In genomic region chr6:5859630-5860029, GRCm38 (mm10) we compare ENCODE assay signal across 10 mouse cellular contexts.
A peak's percentile ranks its signal among the peaks of the same experiment; 100 is the strongest.
DNase-seq lines count a peak whose midpoint lies in the region; ATAC-seq and TF ChIP-seq lines count a peak whose summit lies in the region.
"Had no signal": no experiment of that assay in that cellular context is flagged by ENCODE, and none has a peak within 500 bp of the region (broad histone marks: within the 10 kb centered on the region; RNA-seq: fewer than 3 reads in every experiment).

No protein-coding gene starts in this region.

- no peak for DNase-seq in lung, postnatal 0 days (ENCODE audit: low spot score)
- no peak for DNase-seq in lung, adult 2 months
- no peak for DNase-seq in midbrain, embryonic 10.5 days (ENCODE audit: low spot score)
- no peak for DNase-seq in stomach, postnatal 0 days (ENCODE audit: low spot score)
- DNase-seq in adrenal gland, adult 18-20 months (ENCODE audit: low spot score in 2 of 2): no peak
- no peak for DNase-seq in thymus, postnatal 0 days (ENCODE audit: low spot score)
- DNase-seq: layer of hippocampus, adult 9-11 months; thymus, adult 2 months had no signal

- no peaks in the 10 kb centered on the region for H3K36me3 ChIP-seq in lung, postnatal 0 days (ENCODE audit: insufficient read depth, low read length)
- H3K36me3 ChIP-seq in intestine, postnatal 0 days (ENCODE audit: control insufficient read depth, insufficient read depth): no peaks in the 10 kb centered on the region
- H3K36me3 ChIP-seq in midbrain, embryonic 10.5 days: no peaks in the 10 kb centered on the region
- no peaks in the 10 kb centered on the region for H3K36me3 ChIP-seq in stomach, postnatal 0 days (ENCODE audit: control insufficient read depth, insufficient read depth, low read length)

- H3K4me2 ChIP-seq in lung, postnatal 0 days (replicated peaks; ENCODE audit: low read depth, low read length): peak overlapping the region; percentile 43
- peak overlapping the region; percentile 45; the same call in 1 of the 2 replicates for H3K4me2 ChIP-seq in intestine, postnatal 0 days (replicated peaks; ENCODE audit: low read depth)
- peak overlapping the region; percentile 42 for H3K4me2 ChIP-seq in stomach, postnatal 0 days (replicated peaks; ENCODE audit: low read depth)

- no peak overlapping the region for H3K27ac ChIP-seq in lung, postnatal 0 days (ENCODE audit: low read length)
- H3K27ac ChIP-seq in intestine, postnatal 0 days (ENCODE audit: low read depth, low read length): no peak overlapping the region
- H3K27ac ChIP-seq in midbrain, embryonic 10.5 days (replicated peaks): 0 out of 2 replicates have a peak overlapping the region, but pooled peaks have one; percentile 24
- H3K27ac ChIP-seq in stomach, postnatal 0 days (replicated peaks): no peak overlapping the region

- peak overlapping the region; percentile 3; the same call in 1 of the 2 replicates for H3K4me3 ChIP-seq in lung, postnatal 0 days (ENCODE audit: low read depth, low read length)
- H3K4me3 ChIP-seq in lung, adult 2 months (replicated peaks; ENCODE audit: extremely low read depth, low read depth, low read length): no peak overlapping the region
- no peak overlapping the region for H3K4me3 ChIP-seq in intestine, postnatal 0 days (ENCODE audit: low read depth, low read length)
- H3K4me3 ChIP-seq in midbrain, embryonic 10.5 days: no peak overlapping the region
- H3K4me3 ChIP-seq in stomach, postnatal 0 days (ENCODE audit: low read depth, low read length): no peak overlapping the region

- H3K4me1 ChIP-seq in lung, postnatal 0 days (ENCODE audit: insufficient read depth, low read depth, low read length): no peaks in the 10 kb centered on the region
- peaks cover 2% of the 10 kb centered on the region for H3K4me1 ChIP-seq in lung, adult 2 months (ENCODE audit: control insufficient read depth, insufficient read depth, low read length)
- no peaks in the 10 kb centered on the region for H3K4me1 ChIP-seq in intestine, postnatal 0 days (replicated peaks; ENCODE audit: control insufficient read depth, insufficient read depth, low read length)
- peaks cover 15% of the 10 kb centered on the region for H3K4me1 ChIP-seq in midbrain, embryonic 10.5 days
- no peaks in the 10 kb centered on the region for H3K4me1 ChIP-seq in stomach, postnatal 0 days (replicated peaks; ENCODE audit: control insufficient read depth, insufficient read depth)

- no peak overlapping the region for H3K9ac ChIP-seq in lung, postnatal 0 days (replicated peaks; ENCODE audit: low read depth)
- no peak overlapping the region for H3K9ac ChIP-seq in intestine, postnatal 0 days (ENCODE audit: low read depth, low read length)
- no peak overlapping the region for H3K9ac ChIP-seq in stomach, postnatal 0 days (ENCODE audit: low read length)

- H3K9me3 ChIP-seq in lung, postnatal 0 days (ENCODE audit: low read length): no peaks in the 10 kb centered on the region
- no peaks in the 10 kb centered on the region for H3K9me3 ChIP-seq in intestine, postnatal 0 days (ENCODE audit: control insufficient read depth)
- H3K9me3 ChIP-seq in midbrain, embryonic 10.5 days (replicated peaks): no peaks in the 10 kb centered on the region
- no peaks in the 10 kb centered on the region for H3K9me3 ChIP-seq in stomach, postnatal 0 days (ENCODE audit: control insufficient read depth, low read length)

- no peaks in the 10 kb centered on the region for H3K27me3 ChIP-seq in lung, postnatal 0 days (replicated peaks; ENCODE audit: insufficient read depth, low read length)
- H3K27me3 ChIP-seq in intestine, postnatal 0 days (replicated peaks; ENCODE audit: control insufficient read depth, insufficient read depth, low read length): 0 out of 2 replicates have a peak, but pooled peaks cover 5% of the 10 kb centered on the region
- no peaks in the 10 kb centered on the region for H3K27me3 ChIP-seq in midbrain, embryonic 10.5 days (ENCODE audit: low read depth, poor library complexity, severe bottlenecking)
- H3K27me3 ChIP-seq in stomach, postnatal 0 days (ENCODE audit: control insufficient read depth, insufficient read depth, low read length): no peaks in the 10 kb centered on the region

- no peak for ATAC-seq in lung, postnatal 0 days
- no peak for ATAC-seq in intestine, postnatal 0 days
- no peak for ATAC-seq in stomach, postnatal 0 days (ENCODE audit: low FRiP score, low TSS enrichment)
- no peak for ATAC-seq in monocyte, adult 5-6 weeks (replicated peaks; ENCODE audit: insufficient number of reproducible peaks, low FRiP score, low TSS enrichment, poor library complexity, severe bottlenecking)

- WGBS in lung, postnatal 0 days: 18% methylated on average over 8 of the region's 8 CpGs
- 40% methylated on average over 8 of the region's 8 CpGs for WGBS in lung, adult 2 months
- WGBS in intestine, postnatal 0 days: 26% methylated on average over 8 of the region's 8 CpGs
- WGBS in midbrain, embryonic 10.5 days: 79% methylated on average over 8 of the region's 8 CpGs
- WGBS in stomach, postnatal 0 days: 26% methylated on average over 8 of the region's 8 CpGs

- no peak for TF ChIP-seq CTCF in lung, postnatal 0 days (IDR thresholded peaks at IDR 0.05)
- no peak for TF ChIP-seq CTCF in lung, adult 2 months (IDR thresholded peaks at IDR 0.05; ENCODE audit: insufficient read depth, low read length)
- TF ChIP-seq CTCF in intestine, postnatal 0 days (IDR thresholded peaks at IDR 0.05; ENCODE audit: low read depth): no peak
- no peak for TF ChIP-seq CTCF in stomach, postnatal 0 days (IDR thresholded peaks at IDR 0.05; ENCODE audit: low read depth)

- TF ChIP-seq EP300 in lung, postnatal 0 days (IDR thresholded peaks at IDR 0.05): no peak
- no peak for TF ChIP-seq EP300 in stomach, postnatal 0 days (optimal IDR thresholded peaks at IDR 0.05)

- TF ChIP-seq POLR2A in lung, adult 2 months (IDR thresholded peaks at IDR 0.05; ENCODE audit: borderline replicate concordance, extremely low read depth, low read depth, low read length): no peak
